Mouse (Mus musculus) stomach, embryonic 16.5 days (tissue): ENCODE measurements around the gene Usp15. TPM values are rescaled to one million over a fixed set of nuclear protein-coding genes. Genes with fewer than 3 reads are reported as not detected.
A peak's percentile ranks its signal among the peaks of the same experiment; 100 is the strongest.

Experiments
- microRNA-seq: library from miRNA; unstranded; fragments of <30 nt; microRNA quantifications from one replicate; pipeline ENCODE4, GENCODE M21; 2016
- polyA plus RNA-seq: library from polyadenylated mRNA; unstranded; fragments of >200 nt; fragmentation: Nextera tagmentation; extraction: Ambion mirVana; gene quantifications from 2 replicates; pipeline ENCODE4 v1.2.1, GENCODE M21; 2015

Usp15 gene
- polyA plus RNA-seq, 1 experiment from 2014 or later = 77.3 TPM

Small RNA genes within 50 kb of the gene (microRNA-seq; reads per million reads assigned to microRNA genes)
- 2.2 reads per million, percentile 9 among the genes with 10 or more reads in this experiment for gene Gm27920

Other genes with a start within 250 kb of the Usp15 start
- gene Mon2, start 120.5 kb downstream of the Usp15 start, polyA plus RNA-seq = 15.4 and 17.5 TPM in 2 replicates
- 3.1 and 3.5 TPM in 2 replicates for gene Fam19a2, start 67.0 kb upstream of the Usp15 start, polyA plus RNA-seq